Mouse (Mus musculus) intestine, postnatal 0 days (tissue): ENCODE data around the gene Nbl1. TPM values are rescaled to one million over a fixed set of nuclear protein-coding genes. Genes with fewer than 3 reads are reported as not detected.

Source experiments
- ATAC-seq: fragments of 200-750 bp; cut with Nextera tagmentation; 2 replicates; pipeline ENCODE4 v1.8.0; 2017; ENCODE audit warnings: mild to moderate bottlenecking, moderate TSS enrichment, moderate library complexity
- H3K27ac ChIP-seq: fragments of 300-500 bp; sonication (generic); 2 replicates; pipeline ENCODE4 v1.5.1; 2014; ENCODE audit warnings: mild to moderate bottlenecking, low read depth, low read length, moderate library complexity
- H3K27me3 ChIP-seq: fragments of 300-500 bp; sonication (generic); replicated peaks from 2 replicates; pipeline ENCODE4 v1.6.1; 2014; ENCODE audit warnings: low read length, mixed read lengths; ENCODE audit not compliant: control insufficient read depth, insufficient read depth
- H3K36me3 ChIP-seq: fragments of 300-500 bp; sonication (generic); 2 replicates; pipeline ENCODE4 v1.6.1; 2014; ENCODE audit warnings: mild to moderate bottlenecking, moderate library complexity; ENCODE audit not compliant: control insufficient read depth, insufficient read depth
- H3K4me1 ChIP-seq: fragments of 300-500 bp; sonication (generic); replicated peaks from 2 replicates; pipeline ENCODE4 v1.6.1; 2014; ENCODE audit warnings: antibody characterized with exemption, low read length, mixed read lengths; ENCODE audit not compliant: control insufficient read depth, insufficient read depth
- H3K4me2 ChIP-seq: fragments of 300-500 bp; sonication (generic); replicated peaks from 2 replicates; pipeline ENCODE4 v1.6.1; 2014; ENCODE audit warnings: low read depth, mild to moderate bottlenecking, moderate library complexity
- H3K4me3 ChIP-seq: fragments of 300-500 bp; sonication (generic); 2 replicates; pipeline ENCODE4 v1.5.1; 2014; ENCODE audit warnings: low read depth, low read length
- H3K9ac ChIP-seq: fragments of 300-500 bp; sonication (generic); 2 replicates; pipeline ENCODE4 v1.6.1; 2014; ENCODE audit warnings: mild to moderate bottlenecking, low read depth, low read length
- H3K9me3 ChIP-seq: fragments of 300-500 bp; sonication (generic); 2 replicates; pipeline ENCODE4 v1.6.1; 2016; ENCODE audit warnings: mixed run types; ENCODE audit not compliant: control insufficient read depth
- CTCF ChIP-seq: sonication (generic); IDR thresholded peaks from 2 replicates; pipeline ENCODE4 v1.5.1; 2016; ENCODE audit warnings: low read depth, mild to moderate bottlenecking, control low read depth, antibody characterized with exemption, moderate library complexity
- WGBS: fragments of 180-500 bp; shearing (Covaris S2); extraction: QIAGEN DNeasy Blood & Tissue Kit; methylation state at CpG from one replicate; pipeline ENCODE4 v1.1.7; 2014; 5-methylcytosine and 5-hydroxymethylcytosine counted together
- polyA plus RNA-seq: library from polyadenylated mRNA; unstranded; fragments of >200 nt; fragmentation: Nextera tagmentation; extraction: Ambion mirVana; gene quantifications from 2 replicates; pipeline ENCODE4 v1.2.1, GENCODE M21; 2015

Gene Nbl1
- polyA plus RNA-seq, 1 experiment from 2014 or later = 39.9 TPM

GRCm38 (mm10) chr4:139054300-139054923 is 38.4 kb downstream of the Nbl1 start:
- TF ChIP-seq CTCF = peak; percentile 33
- Histone ChIP-seq H3K27ac (no peak overlapping the region), H3K4me2 (no peak overlapping the region), H3K4me3 (no peak overlapping the region), H3K27me3 (no peaks in the 10 kb centered on the region), H3K4me1 (no peaks in the 10 kb centered on the region), H3K9ac (no peak overlapping the region), H3K9me3 (no peaks in the 10 kb centered on the region), H3K36me3 (peaks cover 12% of the 10 kb centered on the region; the same call in 1 of the 2 replicates)
- no peak for ATAC-seq
- 62% methylated on average over 9 of the region's 9 CpGs for WGBS

DNA sequence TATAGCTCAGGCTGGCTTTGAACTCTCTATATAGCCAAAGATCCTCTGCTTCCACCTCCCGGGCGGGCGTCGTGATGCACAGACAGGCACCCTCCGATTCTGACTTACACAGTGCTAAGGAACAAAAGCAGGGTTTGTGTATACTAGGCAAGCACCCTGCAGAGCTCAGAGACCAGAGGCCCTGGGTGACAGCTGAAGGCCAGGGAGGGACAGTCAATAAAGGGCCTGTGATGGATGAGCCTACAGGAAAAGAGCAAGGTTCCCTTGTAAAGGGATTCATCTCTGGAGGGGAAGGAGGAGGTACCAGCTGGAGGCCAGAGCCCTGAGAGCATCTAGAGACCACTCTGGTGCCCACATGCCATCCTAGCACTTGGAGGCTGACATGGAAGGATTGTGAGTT is 39.4 kb downstream of the Nbl1 start:
- Histone ChIP-seq H3K4me3 (no peak overlapping the region), H3K36me3 (peaks cover 5% of the 10 kb centered on the region; the same call in 1 of the 2 replicates), H3K27ac (no peak overlapping the region), H3K9me3 (no peaks in the 10 kb centered on the region), H3K27me3 (no peaks in the 10 kb centered on the region), H3K4me1 (no peaks in the 10 kb centered on the region), H3K4me2 (no peak overlapping the region), H3K9ac (no peak overlapping the region)
- 51% methylated on average over 5 of the region's 5 CpGs for WGBS
- TF ChIP-seq CTCF = no peak
- no peak for ATAC-seq

DNA sequence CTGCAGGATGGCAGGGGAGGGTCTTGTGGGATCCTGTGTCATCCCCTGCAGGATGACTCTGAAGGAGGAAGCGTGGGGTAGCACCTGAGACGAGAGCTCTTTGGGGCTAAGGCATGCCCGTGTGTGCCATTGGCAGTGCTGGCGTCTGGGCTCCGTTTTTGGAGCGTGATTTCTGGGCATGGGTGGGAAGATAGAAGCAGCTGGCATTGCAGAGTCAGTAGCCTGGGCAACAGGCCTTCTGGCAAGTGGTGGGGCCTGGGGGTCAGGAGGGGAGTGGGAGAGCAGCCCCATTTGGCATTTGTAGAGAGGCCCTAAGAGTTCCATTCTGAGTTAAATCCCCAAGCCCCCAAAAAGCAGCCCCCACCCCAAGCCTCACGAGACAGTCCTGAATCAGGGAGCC is 40.0 kb downstream of the Nbl1 start:
- H3K4me3 ChIP-seq = no peak overlapping the region
- H3K4me1 ChIP-seq = no peaks in the 10 kb centered on the region
- no peaks in the 10 kb centered on the region for H3K9me3 ChIP-seq
- H3K27me3 ChIP-seq = no peaks in the 10 kb centered on the region
- no peak overlapping the region for H3K9ac ChIP-seq
- no peak for TF ChIP-seq CTCF
- H3K4me2 ChIP-seq = no peak overlapping the region
- H3K27ac ChIP-seq = no peak overlapping the region
- 83% methylated on average over 7 of the region's 7 CpGs for WGBS
- peaks cover 4% of the 10 kb centered on the region; the same call in 1 of the 2 replicates for H3K36me3 ChIP-seq
- ATAC-seq = no peak

GRCm38 (mm10) chr4:139048518-139048917 is 44.3 kb downstream of the Nbl1 start:
- no peaks in the 10 kb centered on the region for H3K27me3 ChIP-seq
- 83% methylated on average over 6 of the region's 6 CpGs for WGBS
- H3K4me3 ChIP-seq = no peak overlapping the region
- no peak overlapping the region for H3K4me2 ChIP-seq
- TF ChIP-seq CTCF = no peak
- no peak for ATAC-seq
- H3K36me3 ChIP-seq = no peaks in the 10 kb centered on the region; the same call in 1 of the 2 replicates
- no peak overlapping the region for H3K9ac ChIP-seq
- H3K27ac ChIP-seq = no peak overlapping the region
- H3K9me3 ChIP-seq = no peaks in the 10 kb centered on the region
- H3K4me1 ChIP-seq = no peaks in the 10 kb centered on the region

DNA sequence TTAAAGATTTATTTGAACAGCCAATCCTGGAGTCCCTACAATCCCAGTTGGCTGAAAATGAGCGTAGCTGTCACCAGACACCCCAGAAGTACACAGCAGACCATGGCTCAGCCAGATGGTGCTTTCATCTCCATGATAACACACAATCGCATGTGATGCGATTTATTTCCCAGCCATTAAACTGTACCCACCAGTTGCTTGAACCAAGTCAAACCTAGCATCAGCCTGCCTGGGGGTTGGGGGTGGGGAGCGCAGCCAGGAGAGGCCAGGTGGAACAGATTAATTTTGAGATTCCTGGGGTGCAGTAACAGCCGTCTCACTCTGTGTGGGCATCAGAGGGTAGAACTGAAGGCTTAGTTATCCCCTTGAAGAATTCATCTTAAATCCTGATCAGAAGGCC is 46.4 kb downstream of the Nbl1 start:
- Histone ChIP-seq H3K4me1 (no peaks in the 10 kb centered on the region), H3K4me3 (no peak overlapping the region), H3K27me3 (no peaks in the 10 kb centered on the region), H3K9me3 (no peaks in the 10 kb centered on the region), H3K4me2 (no peak overlapping the region), H3K36me3 (no peaks in the 10 kb centered on the region; the same call in 1 of the 2 replicates), H3K27ac (no peak overlapping the region), H3K9ac (no peak overlapping the region)
- 92% methylated on average over 5 of the region's 5 CpGs for WGBS
- ATAC-seq = no peak
- TF ChIP-seq CTCF = no peak

GRCm38 (mm10) chr4:139044566-139044965 is 48.2 kb downstream of the Nbl1 start:
- H3K9me3 ChIP-seq = no peaks in the 10 kb centered on the region
- no peak overlapping the region for H3K27ac ChIP-seq
- no peaks in the 10 kb centered on the region for H3K4me1 ChIP-seq
- H3K4me3 ChIP-seq = no peak overlapping the region
- no peaks in the 10 kb centered on the region for H3K27me3 ChIP-seq
- ATAC-seq = no peak
- no peaks in the 10 kb centered on the region; the same call in 1 of the 2 replicates for H3K36me3 ChIP-seq
- TF ChIP-seq CTCF = no peak
- no peak overlapping the region for H3K4me2 ChIP-seq
- 86% methylated on average over 5 of the region's 5 CpGs for WGBS
- H3K9ac ChIP-seq = no peak overlapping the region
